Mouse (Mus musculus): Measurements from ENCODE around the gene Ovol3. TPM values are rescaled to one million over a fixed set of nuclear protein-coding genes. Genes with fewer than 3 reads are reported as not detected.

Gene Ovol3
- polyA plus RNA-seq, 1 experiment, result not detected

GRCm38 (mm10) chr7:30279951-30280669, 44.6 kb upstream of the Ovol3 start, which contains the start of the genes Thap8 and Wdr62:
TSS of gene Thap8 (plus strand) at chr7:30280094.
TSS of gene Wdr62 (minus strand) at chr7:30280419.
- H3K4me3 ChIP-seq, result peak within 1 kb of the TSS; percentile 36

DNA sequence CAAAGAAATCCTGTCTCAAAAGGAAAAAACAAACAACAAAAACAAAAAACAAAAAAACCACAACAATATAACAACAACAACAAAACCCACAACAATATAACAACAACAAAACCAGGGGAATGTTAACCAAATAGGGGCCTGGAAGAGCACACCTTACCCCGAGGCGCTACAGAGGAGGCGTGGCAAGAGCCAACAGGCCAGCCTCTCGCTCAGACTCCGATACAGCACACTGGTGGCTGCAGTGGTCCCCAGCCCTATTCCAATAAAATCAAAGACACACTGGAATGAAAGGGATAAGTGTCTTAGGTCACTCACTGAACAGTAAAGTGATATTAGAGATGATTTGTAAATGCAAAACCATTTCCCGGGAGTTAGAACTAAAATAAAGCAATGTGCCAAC, 44.0 kb upstream of the Ovol3 start:
- no peak overlapping the region for H3ac ChIP-seq (ENCODE audit: control insufficient read depth, insufficient read length)
- no peaks in the 10 kb centered on the region for H3K36me3 ChIP-seq (ENCODE audit: control insufficient read depth, insufficient read depth)
- H3K4me3 ChIP-seq, result peak overlapping the region; percentile 36
- H3K79me2 ChIP-seq (ENCODE audit: control insufficient read depth, insufficient read depth), result no peaks in the 10 kb centered on the region
- H3K27me3 ChIP-seq (ENCODE audit: control insufficient read depth, insufficient read depth, insufficient read length), result no peaks in the 10 kb centered on the region
- TF ChIP-seq TCF3 (IDR thresholded peaks at IDR 0.05; ENCODE audit: insufficient read length, low read depth), result no peak
- no peak for TF ChIP-seq SRF (IDR thresholded peaks at IDR 0.05; ENCODE audit: control insufficient read depth, insufficient read length, low read depth)
- TF ChIP-seq POLR2A (IDR thresholded peaks at IDR 0.05; ENCODE audit: insufficient read length, low read depth), result no peak
- no peak for TF ChIP-seq TCF12 (IDR thresholded peaks at IDR 0.05; ENCODE audit: insufficient read depth, poor library complexity, severe bottlenecking)
- no peak for TF ChIP-seq MAX (IDR thresholded peaks at IDR 0.05; ENCODE audit: low read depth)
- TF ChIP-seq REST (IDR thresholded peaks at IDR 0.05; ENCODE audit: insufficient read depth, insufficient read length), result no peak
- TF ChIP-seq E2F4 (IDR thresholded peaks at IDR 0.05; ENCODE audit: insufficient read depth), result no peak
- no peak for TF ChIP-seq CEBPB (IDR thresholded peaks at IDR 0.05; ENCODE audit: insufficient read depth, poor library complexity, severe bottlenecking)
- no peak for TF ChIP-seq MYOG (IDR thresholded peaks at IDR 0.05; ENCODE audit: control insufficient read depth in 1 of 3, insufficient read depth in 1 of 3, insufficient read length in 2 of 3, low read depth in 2 of 3)
- no peak for TF ChIP-seq POLR2AphosphoS2 (IDR thresholded peaks at IDR 0.05; ENCODE audit: insufficient read length, low read depth)
- no peak for TF ChIP-seq MYOD1 (IDR thresholded peaks at IDR 0.05; ENCODE audit: control insufficient read depth in 1 of 3, insufficient read length in 2 of 3, low read depth in 2 of 3)
- no peak for TF ChIP-seq USF1 (IDR thresholded peaks at IDR 0.05; ENCODE audit: low read depth)
- H3K4me2 ChIP-seq (ENCODE audit: low read depth), result peak overlapping the region; percentile 91

More at GRCm38 (mm10) chr7:30279951-30280669, 44.6 kb upstream of the Ovol3 start, which contains the start of the genes Thap8 and Wdr62:
- Histone ChIP-seq H3ac (ENCODE audit: control insufficient read depth, insufficient read length) (peak within 1 kb of the TSS; percentile 2), H3K4me2 (ENCODE audit: low read depth) (peak within 1 kb of the TSS; percentile 91), H3K27me3 (ENCODE audit: control insufficient read depth, insufficient read depth, insufficient read length) (no peaks in the 10 kb centered on the region), H3K79me2 (ENCODE audit: control insufficient read depth, insufficient read depth) (no peaks in the 10 kb centered on the region), H3K36me3 (ENCODE audit: control insufficient read depth, insufficient read depth) (no peaks in the 10 kb centered on the region)
- TF ChIP-seq TCF12 (IDR thresholded peaks at IDR 0.05; ENCODE audit: insufficient read depth, poor library complexity, severe bottlenecking), result no peak
- no peak for TF ChIP-seq MYOD1 (IDR thresholded peaks at IDR 0.05; ENCODE audit: control insufficient read depth in 1 of 3, insufficient read length in 2 of 3, low read depth in 2 of 3)
- TF ChIP-seq MYOG (IDR thresholded peaks at IDR 0.05; ENCODE audit: control insufficient read depth in 1 of 3, insufficient read depth in 1 of 3, insufficient read length in 2 of 3, low read depth in 2 of 3), result peak in 1 of 3 experiments; percentile 1
- TF ChIP-seq SRF (IDR thresholded peaks at IDR 0.05; ENCODE audit: control insufficient read depth, insufficient read length, low read depth), result no peak
- peak; percentile 29 for TF ChIP-seq POLR2AphosphoS2 (IDR thresholded peaks at IDR 0.05; ENCODE audit: insufficient read length, low read depth)
- TF ChIP-seq MAX (IDR thresholded peaks at IDR 0.05; ENCODE audit: low read depth), result no peak
- TF ChIP-seq POLR2A (IDR thresholded peaks at IDR 0.05; ENCODE audit: insufficient read length, low read depth), result peak; percentile 51
- TF ChIP-seq TCF3 (IDR thresholded peaks at IDR 0.05; ENCODE audit: insufficient read length, low read depth), result no peak
- TF ChIP-seq E2F4 (IDR thresholded peaks at IDR 0.05; ENCODE audit: insufficient read depth), result peak; percentile 91
- TF ChIP-seq USF1 (IDR thresholded peaks at IDR 0.05; ENCODE audit: low read depth), result no peak
- TF ChIP-seq REST (IDR thresholded peaks at IDR 0.05; ENCODE audit: insufficient read depth, insufficient read length), result no peak
- TF ChIP-seq CEBPB (IDR thresholded peaks at IDR 0.05; ENCODE audit: insufficient read depth, poor library complexity, severe bottlenecking), result no peak

- Histone ChIP-seq H3K79me2 (ENCODE audit: control insufficient read depth, insufficient read depth) (no peaks in the 10 kb centered on the region), H3K36me3 (ENCODE audit: control insufficient read depth, insufficient read depth) (no peaks in the 10 kb centered on the region), H3K27me3 (ENCODE audit: control insufficient read depth, insufficient read depth, insufficient read length) (no peaks in the 10 kb centered on the region), H3ac (ENCODE audit: control insufficient read depth, insufficient read length) (no peak overlapping the region), H3K4me2 (ENCODE audit: low read depth) (peak overlapping the region; percentile 91), H3K4me3 (peak overlapping the region; percentile 36)
- TF ChIP-seq POLR2AphosphoS2 (IDR thresholded peaks at IDR 0.05; ENCODE audit: insufficient read length, low read depth) (no peak), TCF3 (IDR thresholded peaks at IDR 0.05; ENCODE audit: insufficient read length, low read depth) (no peak), TCF12 (IDR thresholded peaks at IDR 0.05; ENCODE audit: insufficient read depth, poor library complexity, severe bottlenecking) (no peak), MYOG (IDR thresholded peaks at IDR 0.05; ENCODE audit: control insufficient read depth in 1 of 3, insufficient read depth in 1 of 3, insufficient read length in 2 of 3, low read depth in 2 of 3) (no peak), USF1 (IDR thresholded peaks at IDR 0.05; ENCODE audit: low read depth) (no peak), SRF (IDR thresholded peaks at IDR 0.05; ENCODE audit: control insufficient read depth, insufficient read length, low read depth) (no peak), CEBPB (IDR thresholded peaks at IDR 0.05; ENCODE audit: insufficient read depth, poor library complexity, severe bottlenecking) (no peak), MYOD1 (IDR thresholded peaks at IDR 0.05; ENCODE audit: control insufficient read depth in 1 of 3, insufficient read length in 2 of 3, low read depth in 2 of 3) (no peak), POLR2A (IDR thresholded peaks at IDR 0.05; ENCODE audit: insufficient read length, low read depth) (no peak), REST (IDR thresholded peaks at IDR 0.05; ENCODE audit: insufficient read depth, insufficient read length) (no peak), MAX (IDR thresholded peaks at IDR 0.05; ENCODE audit: low read depth) (no peak), E2F4 (IDR thresholded peaks at IDR 0.05; ENCODE audit: insufficient read depth) (no peak)
These were observed 43.4 kb upstream of the Ovol3 start for GRCm38 (mm10) chr7:30278911-30279310.

DNA sequence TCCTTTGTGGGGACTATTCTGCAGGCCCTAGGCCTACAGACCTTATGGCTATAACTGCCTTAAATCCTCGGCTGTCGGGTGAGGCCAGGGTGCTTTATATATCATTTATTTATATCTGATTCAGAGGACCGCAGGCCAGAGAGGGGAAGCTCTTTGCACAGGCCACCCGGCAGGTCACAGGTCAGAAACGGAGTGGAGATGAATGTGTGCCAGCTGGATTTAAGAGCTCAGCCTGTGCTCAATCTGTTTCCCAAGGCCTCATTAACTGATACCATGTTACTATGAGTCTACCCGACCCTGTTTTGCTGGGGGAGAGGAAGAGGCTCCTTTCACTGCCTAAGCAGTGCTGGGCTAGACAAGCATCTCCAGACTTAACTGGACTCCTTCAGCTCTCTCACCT, 38.9 kb upstream of the Ovol3 start:
- H3K36me3 ChIP-seq (ENCODE audit: control insufficient read depth, insufficient read depth), result no peaks in the 10 kb centered on the region

More for the DNA sequence above, 38.9 kb upstream of the Ovol3 start:
- Histone ChIP-seq H3K79me2 (ENCODE audit: control insufficient read depth, insufficient read depth) (no peaks in the 10 kb centered on the region), H3K4me3 (no peak overlapping the region), H3K4me2 (ENCODE audit: low read depth) (no peak overlapping the region), H3K27me3 (ENCODE audit: control insufficient read depth, insufficient read depth, insufficient read length) (no peaks in the 10 kb centered on the region), H3ac (ENCODE audit: control insufficient read depth, insufficient read length) (no peak overlapping the region)
- no peak for TF ChIP-seq TCF3 (IDR thresholded peaks at IDR 0.05; ENCODE audit: insufficient read length, low read depth)
- no peak for TF ChIP-seq POLR2AphosphoS2 (IDR thresholded peaks at IDR 0.05; ENCODE audit: insufficient read length, low read depth)
- TF ChIP-seq TCF12 (IDR thresholded peaks at IDR 0.05; ENCODE audit: insufficient read depth, poor library complexity, severe bottlenecking), result no peak
- TF ChIP-seq MYOG (IDR thresholded peaks at IDR 0.05; ENCODE audit: control insufficient read depth in 1 of 3, insufficient read depth in 1 of 3, insufficient read length in 2 of 3, low read depth in 2 of 3), result no peak
- TF ChIP-seq REST (IDR thresholded peaks at IDR 0.05; ENCODE audit: insufficient read depth, insufficient read length), result no peak
- no peak for TF ChIP-seq SRF (IDR thresholded peaks at IDR 0.05; ENCODE audit: control insufficient read depth, insufficient read length, low read depth)
- TF ChIP-seq USF1 (IDR thresholded peaks at IDR 0.05; ENCODE audit: low read depth), result no peak
- no peak for TF ChIP-seq POLR2A (IDR thresholded peaks at IDR 0.05; ENCODE audit: insufficient read length, low read depth)
- no peak for TF ChIP-seq CEBPB (IDR thresholded peaks at IDR 0.05; ENCODE audit: insufficient read depth, poor library complexity, severe bottlenecking)
- TF ChIP-seq MAX (IDR thresholded peaks at IDR 0.05; ENCODE audit: low read depth), result no peak
- no peak for TF ChIP-seq MYOD1 (IDR thresholded peaks at IDR 0.05; ENCODE audit: control insufficient read depth in 1 of 3, insufficient read length in 2 of 3, low read depth in 2 of 3)
- TF ChIP-seq E2F4 (IDR thresholded peaks at IDR 0.05; ENCODE audit: insufficient read depth), result no peak
